Mouse (Mus musculus) cerebellum, postnatal 36 days (tissue): ENCODE measurements around the gene Fcf1.
A peak's percentile ranks its signal among the peaks of the same experiment; 100 is the strongest.

Experiments used
- DNase-seq, 2 experiments: peaks; one replicate each; pipeline ENCODE4 v3.0.0; 2021 to 2022; ENCODE audit warnings: mixed read lengths in 2 of 2

Gene Fcf1

DNA sequence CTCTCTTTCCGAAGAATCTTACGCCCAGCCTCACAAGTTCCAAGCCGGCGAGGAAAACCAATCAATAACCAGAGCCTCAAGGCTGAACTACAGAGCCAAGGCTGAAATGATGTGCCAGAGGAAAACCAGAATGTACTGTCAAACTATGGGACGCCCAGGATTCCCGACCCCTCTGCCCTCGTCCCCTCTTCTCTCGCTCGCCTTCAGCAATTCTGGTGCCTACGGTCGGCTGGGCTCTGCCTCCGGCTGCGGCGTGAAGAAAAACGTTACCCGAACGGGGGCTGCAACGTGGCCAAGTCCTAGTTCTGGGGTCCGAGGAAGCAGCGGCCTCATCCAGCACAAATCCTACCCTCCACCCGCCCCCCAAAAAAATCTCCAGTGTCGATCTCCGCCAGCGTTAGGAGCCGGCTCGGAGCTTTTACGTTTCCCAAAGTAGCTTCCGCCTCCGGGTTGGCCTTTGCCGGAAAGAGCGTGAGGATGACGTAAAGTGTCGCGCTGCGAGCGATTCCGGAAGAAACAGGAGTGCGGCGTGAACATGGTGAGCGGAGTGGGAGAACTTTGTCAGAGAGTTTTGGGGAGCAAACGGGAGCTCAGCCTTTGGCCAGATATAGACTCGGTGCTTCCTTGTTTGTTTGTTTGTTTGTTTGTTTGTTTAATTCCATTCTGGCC is at the start of gene Fcf1, which contains the start of gene Arel1:
Fcf1 (plus strand) TSS at position 470 of the 669 bp plus-strand sequence.
Arel1 (minus strand) TSS at position 473 of the 669 bp plus-strand sequence.
- peak; percentile 91 to 92 for DNase-seq

DNA sequence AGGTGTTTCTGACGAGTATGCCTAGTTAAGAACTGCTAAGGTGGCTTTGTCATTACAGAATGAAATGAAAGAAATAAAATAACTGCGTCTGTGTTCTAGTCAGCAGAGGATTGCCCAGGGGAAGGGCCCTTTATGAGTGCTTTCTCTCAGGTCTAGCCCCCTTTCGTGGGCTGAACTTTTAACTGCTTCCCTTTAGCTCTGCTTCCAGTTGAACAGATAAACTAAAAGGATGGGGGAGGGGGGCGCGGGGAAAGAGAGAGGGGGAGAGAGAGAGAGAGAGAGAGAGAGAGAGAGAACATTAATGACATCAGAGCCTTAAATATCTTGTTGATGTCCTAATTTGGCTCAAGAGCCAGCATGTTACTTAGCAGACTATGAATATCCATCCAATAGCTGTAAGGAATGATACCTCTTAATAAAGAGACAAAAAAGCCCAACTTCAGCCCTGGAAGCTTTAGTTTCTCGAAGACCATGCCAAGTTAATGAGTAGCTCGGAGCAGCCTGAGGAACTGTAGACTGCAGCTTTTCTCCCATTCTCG is 48.7 kb upstream of the Fcf1 start:
- DNase-seq, result no peak

DNA sequence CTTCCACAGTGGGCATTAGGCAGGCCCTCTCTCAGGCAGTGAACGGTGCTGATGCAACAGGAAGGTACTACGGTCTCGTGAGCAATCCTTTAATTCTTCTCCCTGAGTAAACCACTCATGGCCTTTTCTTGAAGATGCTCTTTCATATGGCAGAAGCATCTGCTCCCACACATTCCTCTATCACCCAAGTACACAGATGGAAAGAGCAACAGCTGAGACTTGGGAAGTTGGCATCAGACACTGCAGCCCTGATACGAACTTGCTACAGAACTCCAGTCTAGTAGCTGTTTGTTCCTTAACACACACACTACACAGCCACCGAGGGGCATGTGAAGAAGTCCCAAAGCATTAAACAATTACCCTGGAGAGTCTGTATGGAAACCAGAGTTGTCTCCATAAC is 46.4 kb upstream of the Fcf1 start:
- no peak for DNase-seq

- no peak for DNase-seq
These were observed 44.2 kb upstream of the Fcf1 start for GRCm38 (mm10) chr12:84926542-84926941.

DNA sequence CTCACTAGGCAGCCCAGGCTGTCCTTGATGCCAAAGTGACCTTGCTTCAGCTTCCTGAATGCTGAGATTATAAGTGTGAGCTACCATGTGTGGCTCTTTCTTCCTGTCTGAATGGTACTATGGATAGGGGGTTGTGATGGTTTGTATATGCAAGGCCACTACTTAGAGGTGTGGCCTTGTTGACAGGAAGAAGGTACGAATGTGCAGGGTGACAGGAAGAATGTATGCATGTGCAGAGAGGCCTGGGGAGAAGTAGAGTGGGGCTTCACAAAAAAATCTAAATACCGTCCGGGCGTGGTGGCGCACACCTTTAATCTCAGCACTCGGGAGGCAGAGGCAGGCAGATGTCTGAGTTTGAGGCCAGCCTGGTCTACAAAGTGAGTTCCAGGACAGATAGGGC is 38.5 kb upstream of the Fcf1 start:
- no peak for DNase-seq

DNA sequence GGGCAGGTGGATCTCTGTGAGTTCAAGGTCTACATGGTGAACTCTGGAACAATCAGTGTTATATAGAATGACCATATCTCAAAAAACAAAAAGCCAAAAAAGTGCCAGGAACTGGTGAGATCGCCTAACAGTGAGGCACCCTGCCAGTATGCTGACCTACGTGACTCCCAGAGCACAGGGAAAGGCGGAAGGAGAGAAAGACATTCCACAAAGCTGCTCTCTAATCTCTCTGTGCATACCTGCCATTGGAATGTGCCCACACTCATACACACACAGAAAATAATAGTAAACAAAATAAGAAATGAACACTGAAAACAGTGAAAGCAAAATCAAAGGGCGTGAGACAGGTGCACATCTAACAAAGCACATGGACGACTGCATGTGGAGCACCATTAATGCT is 35.4 kb upstream of the Fcf1 start:
- no peak for DNase-seq

DNA sequence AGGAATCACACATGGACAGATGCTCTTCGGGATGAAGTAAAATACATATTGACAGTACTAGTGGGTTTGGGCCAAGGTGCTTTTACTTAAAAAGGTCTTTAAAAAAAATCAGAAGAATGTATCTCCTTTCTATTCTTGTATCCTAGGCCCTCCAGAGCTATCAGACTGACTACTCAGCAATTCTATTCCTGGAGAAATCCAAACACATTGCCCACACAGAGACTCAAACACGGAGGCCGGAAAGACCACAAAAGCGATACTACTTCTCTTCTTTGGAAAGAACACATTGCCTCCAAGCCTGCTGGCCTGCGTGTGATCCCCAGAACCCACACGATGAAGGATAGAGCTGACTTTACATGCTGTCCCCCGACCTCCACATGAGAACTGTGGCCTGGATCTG is 31.6 kb upstream of the Fcf1 start:
- no peak for DNase-seq

GRCm38 (mm10) chr12:84940343-84940742 is 30.4 kb upstream of the Fcf1 start:
- DNase-seq, result no peak

- DNase-seq, result no peak
These were observed 29.0 kb upstream of the Fcf1 start for GRCm38 (mm10) chr12:84941717-84942116.

GRCm38 (mm10) chr12:84943006-84943952 is 27.4 kb upstream of the Fcf1 start:
- no peak for DNase-seq

- no peak for DNase-seq
These were observed 26.4 kb upstream of the Fcf1 start for GRCm38 (mm10) chr12:84944150-84944812.

DNA sequence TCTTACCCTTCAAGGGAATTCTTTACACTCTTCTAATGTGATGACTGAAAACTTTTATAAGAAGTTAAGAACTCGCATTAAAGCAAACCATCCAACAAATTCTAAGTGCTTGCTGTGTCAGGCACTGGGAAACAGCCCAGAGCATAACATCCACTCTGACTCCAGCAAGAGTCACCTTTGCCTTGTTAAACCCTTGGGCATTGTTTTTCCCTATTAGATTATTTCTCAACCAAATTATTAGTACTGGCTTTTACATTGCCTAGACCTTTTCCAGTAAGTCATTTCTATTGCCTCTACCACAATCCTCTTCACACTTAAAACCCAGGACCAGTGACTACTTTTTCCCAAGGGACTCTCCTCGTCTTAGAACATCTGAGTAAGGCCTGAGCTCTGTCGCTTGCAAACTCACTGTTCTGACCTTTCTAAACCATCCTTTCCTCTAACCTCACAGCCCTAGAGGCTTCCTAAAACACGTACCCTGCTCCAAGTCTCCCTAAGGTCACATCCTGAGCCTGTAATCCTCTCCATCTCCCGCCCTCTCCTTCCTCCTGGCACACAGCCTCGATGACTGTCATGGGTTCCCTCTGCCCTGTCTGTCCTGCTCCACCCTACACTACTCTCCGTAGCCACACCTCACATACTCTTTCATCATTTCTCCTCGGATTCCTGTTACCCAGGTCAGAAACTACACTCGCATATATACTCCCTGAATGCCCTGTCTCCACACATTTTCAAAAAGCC is 25.7 kb upstream of the Fcf1 start:
- DNase-seq, result no peak

- DNase-seq, result peak; percentile 77 to 79
These were observed 22.7 kb upstream of the Fcf1 start for GRCm38 (mm10) chr12:84947894-84948583.

DNA sequence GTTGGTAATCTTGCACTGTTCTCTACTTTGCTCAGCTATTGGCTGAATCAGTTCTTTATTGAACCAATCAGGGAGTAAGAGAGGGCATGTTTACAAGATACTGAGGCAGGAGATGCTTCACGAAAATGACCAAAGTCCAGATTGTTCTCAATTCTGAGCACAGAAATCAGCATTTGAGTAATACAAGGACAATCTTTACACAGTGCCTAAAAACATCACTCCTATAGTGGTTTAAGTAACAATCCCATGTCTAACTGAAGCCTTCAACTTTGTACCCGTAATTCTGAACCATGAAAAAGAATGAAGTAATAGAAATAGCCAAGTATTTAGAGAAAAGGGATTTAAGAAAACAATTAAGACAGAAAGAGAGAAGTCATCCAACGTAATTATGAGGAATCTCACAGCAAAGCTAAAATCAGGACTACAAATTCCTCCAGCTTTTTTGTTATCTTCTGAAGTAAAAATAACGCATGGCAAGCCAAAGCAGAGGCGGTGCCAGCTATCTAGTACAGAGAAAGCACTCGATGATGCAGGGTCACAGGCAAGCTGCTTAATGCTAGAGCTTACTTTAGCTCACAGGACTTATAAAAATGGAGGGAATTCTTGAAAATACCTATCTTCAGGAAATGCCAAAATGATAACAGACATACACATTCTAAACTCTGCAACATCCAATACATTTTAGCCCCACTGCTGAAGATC is 22.0 kb upstream of the Fcf1 start:
- DNase-seq, result no peak

DNA sequence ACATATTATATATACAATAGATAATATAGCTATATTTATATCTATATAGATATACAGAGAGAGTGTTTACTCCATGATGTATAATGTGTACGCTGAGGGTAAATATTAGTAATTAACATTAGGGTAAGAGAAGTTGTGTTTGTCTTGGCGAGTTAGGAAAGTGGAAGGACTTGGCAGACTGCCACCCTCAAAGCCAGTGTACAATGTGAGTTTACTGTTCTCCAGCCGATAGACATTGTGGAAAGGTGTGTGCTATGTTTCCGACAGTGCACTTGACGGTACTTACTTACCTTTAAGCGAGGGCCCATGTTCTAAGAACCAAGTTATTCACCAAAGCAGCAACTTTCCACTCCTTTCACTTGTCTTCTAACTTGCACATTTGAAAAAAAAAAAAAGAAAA is 19.9 kb upstream of the Fcf1 start:
- no peak for DNase-seq

DNA sequence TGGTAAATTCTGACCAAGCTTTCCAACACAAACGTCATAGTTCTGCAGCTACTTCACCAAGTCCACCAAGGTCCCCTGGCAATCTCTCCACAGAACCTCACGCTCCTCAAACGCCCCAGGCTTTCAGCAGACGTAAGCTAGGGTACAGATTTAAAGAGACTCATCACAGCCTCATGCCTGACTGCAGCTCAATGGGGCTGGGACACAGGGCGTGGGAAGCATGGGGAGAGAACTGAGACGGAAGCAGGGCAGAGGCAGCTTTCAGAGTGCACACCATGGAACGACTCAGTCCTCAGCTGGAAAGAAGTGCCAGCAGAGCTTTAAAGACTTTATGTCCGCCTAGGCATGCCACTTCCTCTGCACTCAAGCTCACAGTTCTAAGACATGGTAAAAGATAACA is 19.2 kb upstream of the Fcf1 start:
- DNase-seq, result no peak

- DNase-seq, result no peak
These were observed 18.3 kb upstream of the Fcf1 start for GRCm38 (mm10) chr12:84952351-84952750.

- no peak for DNase-seq
These were observed 14.4 kb upstream of the Fcf1 start for GRCm38 (mm10) chr12:84956317-84956716.

DNA sequence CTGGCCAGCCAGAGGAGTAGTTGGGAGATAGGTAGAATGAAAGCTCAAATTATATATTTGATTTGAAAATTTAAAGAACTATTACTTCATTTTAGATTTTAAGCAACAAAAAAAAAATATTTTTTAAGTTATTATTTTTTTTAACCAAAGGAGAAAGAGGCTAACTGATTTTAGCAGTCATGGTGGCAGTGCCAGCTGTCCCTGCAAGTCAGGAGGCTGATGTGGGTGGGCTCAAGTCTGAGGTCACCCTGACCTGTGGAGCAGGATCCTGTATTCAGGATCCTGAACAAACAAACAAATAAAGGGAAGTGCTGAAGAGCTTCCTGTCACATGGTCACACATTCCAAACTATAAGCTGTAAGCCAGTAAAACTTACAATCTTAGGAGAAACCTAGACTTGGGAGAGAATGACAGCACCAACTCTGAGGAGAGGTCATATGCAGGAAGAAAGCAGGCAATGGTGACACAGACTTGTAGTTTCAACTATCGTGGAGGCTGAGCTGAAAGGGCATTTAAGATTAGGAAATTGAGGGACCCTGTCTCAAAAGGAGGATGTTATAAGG is 11.8 kb upstream of the Fcf1 start:
- no peak for DNase-seq

DNA sequence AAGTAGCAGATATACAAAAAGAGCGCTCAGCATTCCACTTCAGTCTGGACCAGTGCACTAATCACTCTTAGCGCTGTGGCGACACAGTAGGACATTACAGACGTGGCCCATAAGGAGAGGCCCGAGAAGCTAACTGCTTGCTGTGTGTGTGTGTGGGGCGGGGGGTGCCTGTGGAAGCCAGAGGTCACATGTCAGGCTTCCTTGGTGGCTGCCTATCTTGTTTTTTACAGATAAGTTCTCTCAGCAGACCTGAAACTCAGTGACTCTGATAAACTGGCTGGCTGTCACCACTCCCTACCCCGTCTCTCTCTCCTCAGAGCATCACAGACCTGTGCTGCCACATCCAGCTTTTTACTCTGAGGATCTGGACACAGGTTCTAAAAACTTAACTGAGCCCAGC is 8.1 kb upstream of the Fcf1 start:
- DNase-seq, result no peak
